Mouse (Mus musculus) midbrain, embryonic 15.5 days (tissue): Measurements from ENCODE around the gene Gm10375. TPM values are rescaled to one million over a fixed set of nuclear protein-coding genes. Genes with fewer than 3 reads are reported as not detected.
"Not testable (repeated sequence)": the region's sequence is repeated elsewhere in the genome, so short reads cannot be mapped to it uniquely, and the experiment has no call there.

Experiments
- ATAC-seq: fragments of 200-750 bp; cut with Nextera tagmentation; replicated peaks from 2 replicates; pipeline ENCODE4 v1.8.0; 2017; ENCODE audit warnings: moderate TSS enrichment
- H3K27ac ChIP-seq: fragments of 300-500 bp; sonication (generic); 2 replicates; pipeline ENCODE4 v1.5.1; 2015; ENCODE audit warnings: mild to moderate bottlenecking, inconsistent platforms
- H3K27me3 ChIP-seq: fragments of 300-500 bp; sonication (generic); replicated peaks from 2 replicates; pipeline ENCODE4 v1.6.1; 2015; ENCODE audit warnings: inconsistent platforms
- H3K36me3 ChIP-seq: fragments of 300-500 bp; sonication (generic); replicated peaks from 2 replicates; pipeline ENCODE4 v1.6.1; 2015; ENCODE audit warnings: inconsistent platforms
- H3K4me1 ChIP-seq: fragments of 300-500 bp; sonication (generic); 2 replicates; pipeline ENCODE4 v1.6.1; 2015; ENCODE audit warnings: inconsistent platforms
- H3K4me2 ChIP-seq: fragments of 300-500 bp; sonication (generic); 2 replicates; pipeline ENCODE4 v1.6.1; 2015; ENCODE audit warnings: inconsistent platforms, mild to moderate bottlenecking, moderate library complexity
- H3K4me3 ChIP-seq: fragments of 300-500 bp; sonication (generic); 2 replicates; pipeline ENCODE4 v1.5.1; 2015; ENCODE audit warnings: mild to moderate bottlenecking, inconsistent platforms
- H3K9ac ChIP-seq: fragments of 300-500 bp; sonication (generic); 2 replicates; pipeline ENCODE4 v1.6.1; 2015; ENCODE audit warnings: mild to moderate bottlenecking, inconsistent platforms
- H3K9me3 ChIP-seq: fragments of 300-500 bp; sonication (generic); 2 replicates; pipeline ENCODE4 v1.6.1; 2016; ENCODE audit warnings: inconsistent platforms
- WGBS: fragments of 180-500 bp; shearing (Covaris S2); methylation state at CpG from one replicate; pipeline ENCODE4 v1.1.7; 2015; ENCODE audit warnings: mixed read lengths; 5-methylcytosine and 5-hydroxymethylcytosine counted together
- polyA plus RNA-seq: library from polyadenylated mRNA; unstranded; fragments of >200 nt; fragmentation: Nextera tagmentation; extraction: Ambion mirVana; gene quantifications from 2 replicates; pipeline ENCODE4 v1.2.1, GENCODE M21; 2015

The Gm10375 gene
- not detected in 2 replicates for polyA plus RNA-seq

- not testable (repeated sequence) for H3K27ac ChIP-seq, H3K9ac ChIP-seq, H3K4me1 ChIP-seq, ATAC-seq, H3K4me3 ChIP-seq, H3K27me3 ChIP-seq, H3K4me2 ChIP-seq, H3K36me3 ChIP-seq, H3K9me3 ChIP-seq
Measured at GRCm38 (mm10) chr14:43607913-43608312, at the start of gene Gm10375. Gene Gm10375, minus strand, starts transcription at chr14:43608013.

GRCm38 (mm10) chr14:43579046-43579445 lies 28.8 kb downstream of the Gm10375 start, which contains the start of gene Gm17654:
Gene Gm17654, minus strand, starts transcription at chr14:43579146.
- WGBS: 81% methylated on average over 1 of the region's 2 CpGs
- H3K4me2 ChIP-seq, H3K9me3 ChIP-seq, H3K27me3 ChIP-seq, H3K9ac ChIP-seq, H3K36me3 ChIP-seq, H3K27ac ChIP-seq, H3K4me1 ChIP-seq, H3K4me3 ChIP-seq, ATAC-seq: not testable (repeated sequence)

GRCm38 (mm10) chr14:43577969-43578368 lies 29.8 kb downstream of the Gm10375 start:
- not testable (repeated sequence) for H3K27me3 ChIP-seq, H3K27ac ChIP-seq, H3K4me2 ChIP-seq, H3K4me1 ChIP-seq, H3K9me3 ChIP-seq, H3K9ac ChIP-seq, ATAC-seq, H3K4me3 ChIP-seq, H3K36me3 ChIP-seq
- WGBS: 84% methylated on average over 4 of the region's 4 CpGs

Other genes with a start within 250 kb of the Gm10375 start
- not detected in 2 replicates for gene Gm8138, start 191.7 kb downstream of the Gm10375 start, polyA plus RNA-seq
- gene Gm5799, start 64.4 kb downstream of the Gm10375 start, polyA plus RNA-seq: not detected in 2 replicates
- gene Gm17654, start 28.9 kb downstream of the Gm10375 start, polyA plus RNA-seq: not detected in 2 replicates
- not detected in 2 replicates for gene Gm8165, start 69.2 kb upstream of the Gm10375 start, polyA plus RNA-seq
- 0.59 and 0.85 TPM in 2 replicates for gene Gm7324, start 89.8 kb upstream of the Gm10375 start, polyA plus RNA-seq
- not detected in 2 replicates for gene Gm16506, start 119.5 kb upstream of the Gm10375 start, polyA plus RNA-seq
- not detected in 2 replicates for gene Gm6526, start 139.9 kb upstream of the Gm10375 start, polyA plus RNA-seq
- not detected in 2 replicates for gene Gm8180, start 176.7 kb upstream of the Gm10375 start, polyA plus RNA-seq